Mouse (Mus musculus): ENCODE data around the gene Nfia.

The Nfia gene

DNA sequence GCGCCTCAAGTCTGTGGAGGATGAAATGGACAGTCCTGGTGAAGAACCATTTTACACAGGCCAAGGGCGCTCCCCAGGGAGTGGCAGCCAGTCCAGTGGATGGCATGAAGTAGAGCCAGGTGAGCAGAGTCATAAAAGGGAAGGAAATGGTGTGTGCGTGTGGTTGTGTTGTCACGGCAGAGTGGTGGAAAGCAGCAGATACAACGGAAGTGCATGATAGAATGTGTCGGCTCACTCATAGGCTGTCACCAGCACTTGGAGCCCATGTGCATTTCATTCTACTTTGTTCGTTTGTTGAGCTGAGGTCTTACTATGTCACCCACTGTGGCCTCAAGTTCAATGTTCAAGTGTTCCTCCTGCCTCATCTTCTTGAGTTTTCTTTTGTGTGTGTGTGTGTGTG lies 248.3 kb downstream of the Nfia start:
- DNase-seq = peak; percentile 18

- DNase-seq = no peak
Measured at GRCm38 (mm10) chr4:98023245-98023792, 250.8 kb downstream of the Nfia start.

- no peak for DNase-seq
Measured at GRCm38 (mm10) chr4:98027412-98027811, 254.9 kb downstream of the Nfia start.

GRCm38 (mm10) chr4:98031871-98032270 lies 259.3 kb downstream of the Nfia start:
- DNase-seq = no peak

DNA sequence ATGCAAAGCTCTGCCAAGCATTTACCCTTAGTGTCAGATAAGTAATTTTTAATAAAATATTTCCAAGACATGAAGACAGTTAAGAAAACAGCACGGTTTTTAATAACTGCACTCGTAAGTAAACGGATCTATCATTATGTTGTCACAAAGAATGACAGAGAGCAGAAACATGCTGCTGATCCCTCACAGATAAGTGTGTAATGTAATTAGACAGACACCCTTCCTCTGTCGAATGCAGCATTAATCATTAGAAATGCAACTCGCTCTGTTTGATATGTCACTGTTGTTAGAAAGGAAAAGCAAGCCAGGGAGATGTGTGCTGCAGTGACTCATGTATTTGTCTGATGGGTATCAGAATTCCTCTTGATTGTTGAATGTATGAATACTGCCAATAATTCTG lies 259.8 kb downstream of the Nfia start:
- no peak for DNase-seq

DNA sequence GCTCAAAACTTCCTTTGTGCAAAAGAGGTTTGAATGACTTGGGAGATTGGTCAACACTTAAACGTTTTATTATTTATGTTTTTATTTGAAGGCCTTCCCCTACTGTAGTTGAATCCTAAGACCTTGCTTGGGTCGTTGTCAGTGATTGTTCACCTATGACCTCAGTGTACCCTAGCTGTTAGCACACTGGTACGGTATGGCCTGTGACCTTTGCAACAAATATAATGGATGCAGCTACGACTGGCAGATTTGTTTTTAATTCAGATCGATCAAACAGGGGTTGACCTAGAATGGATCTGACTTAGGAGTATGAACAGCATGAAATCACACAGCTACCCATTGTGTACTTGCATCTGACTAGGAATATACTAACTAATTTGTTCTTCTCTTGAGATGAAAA lies 266.6 kb downstream of the Nfia start:
- no peak for DNase-seq

DNA sequence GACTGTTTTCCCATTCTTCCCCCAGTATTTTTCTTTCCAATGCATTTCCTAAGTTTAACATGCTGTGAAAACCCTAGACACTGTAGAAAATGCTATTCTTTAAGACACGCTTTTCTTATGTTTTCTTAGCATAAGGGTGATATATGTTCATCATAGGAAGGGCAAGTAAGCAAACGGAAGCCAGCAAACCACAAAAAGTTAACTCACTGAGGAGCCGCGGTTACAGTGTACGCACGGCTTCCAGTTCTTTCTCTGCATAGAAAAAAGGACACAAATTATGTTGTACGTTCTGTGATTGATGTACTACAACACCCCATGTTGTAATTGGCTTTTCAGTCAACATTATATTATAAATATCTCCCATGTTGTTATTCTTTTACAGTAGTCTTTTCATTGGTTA lies 267.6 kb downstream of the Nfia start:
- peak; percentile 68 for DNase-seq

DNA sequence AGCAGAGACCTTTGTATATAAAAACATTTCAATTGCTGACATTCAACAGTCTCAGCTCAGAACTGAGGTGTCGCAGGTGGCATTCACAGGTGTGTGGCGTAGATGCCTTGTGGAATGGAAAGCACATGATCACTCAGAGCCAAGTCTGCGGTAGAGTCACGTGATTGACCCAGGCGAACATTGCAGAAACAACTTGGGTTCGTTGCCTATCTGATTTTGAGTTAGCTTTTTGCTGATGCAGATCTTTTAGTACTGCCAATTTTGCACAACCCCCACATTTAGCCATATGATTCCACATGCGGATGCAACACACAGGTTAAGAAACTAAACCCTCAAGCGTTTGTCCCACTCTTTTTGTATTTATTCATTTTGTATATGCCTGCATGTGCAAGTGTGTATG lies 272.1 kb downstream of the Nfia start:
- peak; percentile 32 for DNase-seq

DNA sequence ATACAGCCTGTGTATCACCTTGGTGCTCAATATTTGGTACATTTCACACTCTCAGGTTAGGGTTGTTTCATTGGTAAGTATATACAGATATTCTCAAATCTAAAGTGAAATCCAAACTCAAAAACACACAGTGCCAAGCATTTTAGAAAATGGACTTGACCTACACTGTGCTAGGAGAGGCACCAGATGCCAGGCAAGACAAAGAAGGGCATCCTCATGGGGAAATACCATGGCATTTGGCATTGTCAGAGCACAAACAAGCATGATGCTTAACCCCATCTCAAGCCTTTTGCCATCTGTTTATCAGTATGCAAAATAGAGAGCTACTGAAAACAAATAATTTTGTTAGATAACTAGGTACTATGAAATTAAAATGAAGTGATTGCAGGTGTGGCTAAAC lies 274.8 kb downstream of the Nfia start:
- no peak for DNase-seq

- DNase-seq = no peak
Measured at GRCm38 (mm10) chr4:98049584-98049983, 277.1 kb downstream of the Nfia start.

- no peak for DNase-seq
Measured at GRCm38 (mm10) chr4:98050003-98050620, 277.6 kb downstream of the Nfia start.

GRCm38 (mm10) chr4:98050781-98051180 lies 278.2 kb downstream of the Nfia start:
- no peak for DNase-seq

- no peak for DNase-seq
Measured at GRCm38 (mm10) chr4:98051326-98051725, 278.8 kb downstream of the Nfia start.

- no peak for DNase-seq
Measured at GRCm38 (mm10) chr4:98055036-98055435, 282.5 kb downstream of the Nfia start.

DNA sequence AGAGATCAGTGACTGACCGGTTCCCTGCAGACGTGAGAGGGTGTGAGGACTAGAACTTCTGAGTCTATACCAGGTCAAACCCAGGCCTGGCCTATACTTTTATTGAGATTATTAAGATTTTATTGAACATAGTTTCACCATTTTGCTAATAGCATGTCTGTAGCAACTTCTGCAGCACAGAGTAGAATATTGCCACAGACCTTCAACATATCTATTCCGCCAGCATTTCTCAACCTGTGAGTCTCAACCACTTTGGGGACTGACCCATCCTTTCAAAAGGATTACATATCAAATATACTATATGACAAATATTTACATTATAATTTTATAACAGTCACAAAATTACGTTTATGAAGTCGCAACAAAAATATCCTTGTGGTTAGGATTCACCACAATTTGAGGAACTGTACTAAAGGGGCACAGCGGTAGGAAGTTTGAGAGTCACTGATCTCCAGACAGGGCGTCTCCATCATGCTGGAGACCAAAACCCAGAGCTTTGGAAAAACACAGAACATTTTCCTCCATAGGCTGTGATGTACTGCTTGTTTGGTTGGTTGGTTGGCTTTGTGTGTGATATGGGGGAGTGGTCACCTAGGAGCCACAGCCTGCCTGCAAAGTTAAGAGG lies 284.0 kb downstream of the Nfia start:
- DNase-seq = no peak

DNA sequence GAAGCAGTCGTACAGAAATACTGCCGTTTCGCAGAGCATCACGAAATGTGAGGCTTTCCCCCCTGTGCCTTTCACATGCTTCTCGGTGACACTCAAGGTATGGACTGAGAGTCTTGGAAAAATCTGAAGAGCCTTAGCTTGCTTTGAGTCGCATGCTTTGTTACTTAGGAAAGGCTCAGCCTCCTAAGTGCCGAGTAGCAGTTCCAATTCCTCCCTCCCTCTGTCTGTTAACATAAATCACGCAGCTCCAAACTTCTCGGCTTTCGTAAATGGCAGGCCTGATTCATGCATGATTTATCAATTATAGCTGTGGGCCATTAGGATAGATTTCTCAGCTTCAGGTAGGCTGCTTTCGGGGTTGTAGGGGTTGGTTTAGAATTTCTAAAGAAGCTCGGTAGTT lies 284.7 kb downstream of the Nfia start:
- no peak for DNase-seq

- no peak for DNase-seq
Measured at GRCm38 (mm10) chr4:98057721-98058120, 285.2 kb downstream of the Nfia start.

DNA sequence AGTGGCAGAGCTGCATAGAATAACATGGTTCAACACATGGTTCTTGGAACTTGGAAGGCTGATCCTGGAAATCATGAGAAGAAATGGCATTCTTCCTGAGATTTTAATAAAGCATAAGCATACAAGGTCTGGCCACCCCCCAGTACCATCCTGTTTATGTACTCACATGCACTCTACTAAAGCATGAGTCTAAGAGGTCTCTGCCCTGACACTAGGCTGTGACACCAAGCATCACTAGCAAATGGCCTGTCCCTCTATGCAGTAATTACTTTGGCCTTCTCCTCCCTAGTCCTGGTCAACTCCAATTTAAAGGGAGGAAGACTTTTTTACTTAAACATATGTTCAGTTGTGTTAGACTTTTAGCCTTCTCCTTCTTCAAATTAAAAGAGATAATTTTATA lies 285.6 kb downstream of the Nfia start:
- DNase-seq = no peak

DNA sequence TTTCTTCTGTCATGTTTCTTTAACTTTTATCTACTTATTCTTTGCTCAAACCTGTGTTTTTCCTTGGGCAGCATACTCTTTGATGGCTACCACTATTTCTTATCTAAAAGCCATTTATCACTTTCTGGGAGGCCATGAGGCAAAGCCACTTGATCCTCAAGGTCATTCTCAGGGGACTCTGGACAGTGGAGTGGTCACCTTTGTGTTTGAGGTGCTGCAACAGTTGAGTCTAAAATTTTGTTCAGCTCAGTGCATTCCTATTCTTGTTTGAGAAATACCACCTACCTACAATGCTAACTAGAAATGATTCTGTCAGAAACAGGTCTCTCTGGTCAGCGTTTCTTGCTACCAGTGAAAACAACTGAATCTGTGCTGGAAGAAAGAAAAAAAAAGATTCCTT lies 288.1 kb downstream of the Nfia start:
- DNase-seq = no peak

- DNase-seq = no peak
Measured at GRCm38 (mm10) chr4:98061086-98061485, 288.6 kb downstream of the Nfia start.

GRCm38 (mm10) chr4:98063280-98063679 lies 290.7 kb downstream of the Nfia start:
- DNase-seq = no peak

DNA sequence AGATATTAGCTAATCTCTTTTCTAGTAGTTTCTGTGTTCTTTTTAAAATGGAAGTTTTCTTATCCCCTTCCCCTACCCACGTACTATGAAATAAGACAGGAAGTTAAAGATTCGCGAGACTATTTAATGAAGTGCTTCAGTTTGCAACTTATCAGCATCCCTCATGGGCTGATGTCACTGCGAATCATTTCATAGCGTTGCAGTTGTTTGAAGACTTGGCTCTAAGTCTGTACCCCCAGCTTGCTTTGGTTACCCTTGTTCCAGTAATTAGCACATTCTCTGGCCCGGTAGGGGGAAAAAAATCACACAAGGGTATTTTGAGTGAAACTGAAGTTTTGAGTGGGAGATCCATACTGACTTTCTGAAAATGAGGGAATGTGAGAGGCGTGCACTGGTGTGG lies 303.6 kb downstream of the Nfia start:
- no peak for DNase-seq

DNA sequence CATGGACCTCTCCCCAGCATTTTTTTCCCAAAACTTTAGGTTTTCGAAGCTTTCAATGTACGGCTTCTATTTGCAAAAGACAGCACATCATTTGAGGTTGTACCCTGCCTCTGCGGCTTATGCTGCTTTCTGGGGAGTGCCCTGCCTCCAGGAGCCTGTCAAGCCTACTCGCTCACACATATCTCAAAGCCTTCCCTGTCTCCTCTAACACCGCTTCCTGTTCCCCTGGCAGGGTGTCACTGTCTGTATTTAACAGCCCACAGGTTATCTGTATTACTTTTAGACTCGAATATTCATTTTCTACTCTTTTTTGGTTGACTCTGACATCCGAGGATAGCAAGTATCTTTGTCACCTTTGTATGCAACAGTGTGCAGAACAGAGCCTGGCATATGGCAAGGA lies 304.1 kb downstream of the Nfia start:
- DNase-seq = peak; percentile 45

- DNase-seq = no peak
Measured at GRCm38 (mm10) chr4:98080586-98080985, 308.1 kb downstream of the Nfia start.

DNA sequence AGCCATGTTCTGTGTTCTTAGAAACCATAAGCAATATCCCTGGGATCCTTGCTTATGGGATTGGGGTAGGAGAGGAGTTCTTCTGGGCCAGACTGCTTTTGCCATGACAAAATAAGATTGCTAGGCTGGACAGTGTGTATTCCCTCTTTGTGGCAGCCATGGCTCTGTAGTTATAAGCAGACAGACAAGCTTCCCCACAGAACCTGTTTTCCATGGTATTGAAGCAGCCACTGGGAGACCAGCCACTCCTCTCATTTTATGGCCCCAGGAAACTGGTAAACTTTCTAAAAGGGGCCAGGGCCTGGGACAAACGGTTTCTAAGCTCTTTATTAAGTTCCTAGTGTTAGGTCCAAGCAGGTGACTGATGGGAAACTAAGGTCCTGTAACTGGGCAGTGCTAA lies 309.4 kb downstream of the Nfia start:
- DNase-seq = no peak

Data from thymus, postnatal 14 days (tissue).